Mouse (Mus musculus): ENCODE measurements at regions not wholly inside any gene's neighbourhood (a gene's known extent, or its start where the extent isn't known, plus 50 kb on each side); places are given as distances from the start of the nearest gene placed in this dataset.

DNA sequence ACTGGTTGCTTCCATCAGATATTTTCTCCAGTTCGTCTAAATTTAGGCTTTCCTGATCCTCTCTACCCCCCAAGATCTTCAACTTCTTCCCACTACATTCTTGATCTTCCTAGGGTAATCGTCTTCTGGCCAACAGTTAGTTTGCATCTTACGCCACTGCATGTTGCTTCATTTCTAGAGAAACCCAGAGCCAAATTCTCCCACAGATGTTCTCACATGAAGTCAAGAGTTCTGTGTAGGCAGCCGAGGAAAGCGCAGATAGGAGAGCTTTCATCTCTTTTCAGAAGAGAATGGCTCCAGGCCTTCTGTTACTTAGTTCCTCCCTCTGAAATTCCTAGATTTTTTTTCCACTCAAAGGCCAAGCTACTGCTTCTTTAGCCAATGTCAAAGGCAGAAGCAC lies 179.9 kb downstream of the Fgf10 start:
- DNase-seq (ENCODE audit: extremely low read depth, insufficient read length, low spot score), result no peak

DNA sequence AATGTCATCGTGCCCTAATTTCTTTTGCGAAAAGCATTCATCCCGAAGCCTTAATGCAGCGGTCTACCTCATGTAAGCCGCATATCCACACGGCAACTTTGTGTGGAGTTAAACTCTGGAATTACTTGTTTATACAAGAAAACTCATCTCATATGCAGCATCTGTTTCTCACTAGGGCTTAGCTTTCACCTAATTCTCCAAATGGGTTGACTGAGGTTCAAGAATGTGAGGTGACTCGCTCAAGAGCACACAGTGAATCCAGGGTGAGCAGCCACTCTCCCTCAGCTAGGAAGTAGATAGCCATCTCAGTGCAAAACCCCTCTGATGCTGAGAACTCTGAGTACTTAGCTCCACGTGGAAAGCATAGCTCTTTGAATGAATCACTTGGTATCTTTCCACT lies 181.1 kb downstream of the Fgf10 start:
- DNase-seq (ENCODE audit: extremely low read depth, insufficient read length, low spot score), result no peak

DNA sequence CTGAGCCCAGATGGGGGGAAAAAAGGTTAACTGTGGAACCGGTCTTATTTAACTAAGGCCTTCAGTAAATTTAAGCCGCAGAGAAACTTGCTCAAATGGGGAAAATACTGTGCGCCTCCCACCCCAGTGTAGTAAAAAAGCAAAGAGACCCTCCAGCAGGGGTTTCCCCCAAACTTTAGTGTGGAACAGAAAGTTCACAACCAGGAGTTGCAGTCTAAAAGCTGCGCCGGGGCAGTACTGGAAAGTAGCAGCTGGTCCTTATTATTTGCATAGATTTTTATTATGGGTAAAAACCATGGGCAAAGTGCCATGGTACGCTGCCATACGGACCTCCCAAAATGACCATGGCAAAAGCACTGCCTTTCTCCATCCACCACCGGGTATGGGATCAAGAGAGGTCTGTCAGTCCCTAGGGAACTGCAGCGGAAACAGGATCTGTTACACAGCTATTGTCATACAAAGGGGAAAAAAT lies 216.8 kb downstream of the Fgf10 start:
- DNase-seq (ENCODE audit: extremely low read depth, insufficient read length, low spot score), result no peak

DNA sequence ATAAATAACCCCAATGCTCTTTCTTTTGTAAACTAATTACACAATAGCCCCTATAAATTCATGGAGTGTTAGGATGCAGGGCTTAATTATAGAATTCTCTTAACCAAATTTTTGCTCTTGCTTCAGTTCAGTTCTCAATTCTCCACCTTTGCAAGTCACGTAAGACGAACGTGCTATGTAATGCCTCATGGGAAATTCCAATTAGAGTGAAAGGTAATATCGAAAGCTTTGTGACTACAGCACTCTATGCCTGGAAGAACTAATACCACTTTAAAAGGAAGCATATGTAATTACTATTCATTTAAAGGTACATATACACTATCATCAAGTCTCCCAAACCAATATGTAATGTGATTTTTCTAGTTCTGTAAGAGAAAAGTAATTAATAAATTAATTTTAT lies 225.5 kb downstream of the Fgf10 start:
- DNase-seq (ENCODE audit: extremely low read depth, insufficient read length, low spot score), result no peak

DNA sequence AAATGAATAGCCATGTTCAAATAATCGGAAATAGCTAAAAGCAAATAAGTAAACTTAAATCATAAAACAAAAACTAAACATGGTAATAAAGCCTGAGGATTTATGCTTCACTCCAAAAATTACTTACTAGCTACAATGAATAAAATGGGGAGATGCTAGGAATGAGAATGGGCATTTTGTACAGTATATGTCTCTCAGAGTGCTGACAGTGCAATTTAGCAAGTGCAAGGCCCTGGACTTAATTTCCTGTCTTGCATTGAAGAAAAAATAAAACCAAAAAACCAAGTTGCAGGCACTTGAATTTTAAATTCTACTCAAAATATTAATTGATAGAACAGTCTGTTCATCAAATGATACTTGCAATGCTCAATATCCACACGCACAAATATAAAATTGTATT lies 232.4 kb downstream of the Fgf10 start:
- DNase-seq (ENCODE audit: extremely low read depth, insufficient read length, low spot score), result no peak

DNA sequence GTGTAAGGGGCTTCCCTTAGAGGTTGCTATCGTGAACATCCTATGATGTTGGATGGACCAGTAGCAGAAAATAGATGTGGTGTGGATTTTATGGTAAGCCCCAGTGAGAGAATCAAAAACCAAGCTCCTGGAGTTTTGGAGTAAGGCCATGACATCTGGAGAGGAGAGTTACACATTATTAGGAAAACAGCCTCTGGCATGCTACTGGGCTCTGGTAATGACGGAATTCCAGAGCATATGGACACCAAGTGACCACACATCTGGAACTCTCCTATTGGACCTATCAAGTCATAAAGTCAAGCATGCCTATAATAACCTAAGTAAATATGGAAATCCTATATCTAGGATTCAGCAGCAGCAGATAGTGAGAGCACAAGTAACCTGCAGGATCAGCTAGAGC lies 240.8 kb downstream of the Fgf10 start:
- DNase-seq (ENCODE audit: extremely low read depth, insufficient read length, low spot score), result no peak

DNA sequence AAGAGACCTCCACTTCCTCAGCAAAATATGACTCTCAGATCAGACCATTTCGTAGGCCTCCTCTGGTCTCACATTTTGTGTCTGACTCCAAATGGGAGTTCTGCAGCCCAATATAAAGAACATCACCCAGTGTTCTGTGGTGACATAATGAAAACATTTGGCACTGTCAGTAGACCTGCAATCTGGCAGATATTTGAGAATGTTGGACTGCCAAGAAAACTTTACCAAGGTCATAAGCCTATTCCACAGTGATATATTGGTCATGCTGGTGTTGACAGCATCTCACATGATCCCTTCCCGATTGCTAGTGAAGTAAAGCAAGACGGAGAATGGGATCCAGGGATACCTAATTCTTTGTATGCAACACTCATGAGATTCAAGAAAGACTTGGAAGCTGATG lies 271.2 kb downstream of the Fgf10 start:
- DNase-seq (ENCODE audit: extremely low read depth, insufficient read length, low spot score), result no peak

DNA sequence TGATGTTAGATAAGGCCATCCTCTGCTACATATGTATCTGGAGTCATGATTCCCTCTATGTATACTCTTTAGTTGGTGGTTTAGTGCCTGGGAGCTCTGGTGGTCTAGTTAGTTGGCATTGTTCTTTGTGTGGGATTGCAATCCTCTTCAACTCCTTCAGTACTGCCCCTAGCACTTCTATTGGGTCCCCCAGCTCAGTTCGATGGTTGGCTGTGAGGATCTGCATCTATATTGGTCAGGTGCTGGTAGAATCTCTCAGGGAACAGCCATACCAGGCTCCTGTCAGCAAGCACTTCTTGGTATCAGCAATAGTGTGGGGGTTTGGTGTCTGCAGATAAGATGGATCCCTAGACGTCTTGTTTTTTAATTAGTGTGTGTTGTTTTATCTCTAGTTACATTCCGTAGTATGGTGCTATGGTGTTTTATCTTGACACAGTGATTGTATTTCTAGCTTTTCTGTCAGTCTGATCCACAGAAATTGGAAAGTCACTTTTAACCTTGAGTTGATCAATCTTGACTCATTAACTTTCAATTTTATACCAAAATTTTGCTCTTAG lies 296.6 kb downstream of the Fgf10 start:
- no peak for DNase-seq (ENCODE audit: extremely low read depth, insufficient read length, low spot score)

DNA sequence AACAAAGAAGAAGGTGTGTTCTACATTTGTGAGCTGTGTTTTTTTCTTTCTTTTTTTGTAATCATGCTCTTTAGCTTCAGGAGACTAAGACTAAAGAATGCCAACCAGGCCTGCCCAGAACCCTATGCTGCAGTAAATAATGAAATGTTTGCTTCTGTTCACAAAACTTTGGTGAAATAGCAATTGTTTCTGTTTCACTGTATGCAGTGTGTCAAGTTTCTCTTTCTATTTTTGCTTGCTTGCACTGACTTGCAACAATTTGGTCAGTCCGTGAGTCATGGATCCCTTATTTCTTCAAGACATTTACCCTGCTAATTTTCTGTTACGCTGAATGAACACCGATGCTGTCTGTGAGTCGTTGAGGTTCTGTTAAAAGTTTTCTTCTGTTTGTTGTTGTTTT lies 298.1 kb downstream of the Fgf10 start:
- no peak for DNase-seq (ENCODE audit: extremely low read depth, insufficient read length, low spot score)

DNA sequence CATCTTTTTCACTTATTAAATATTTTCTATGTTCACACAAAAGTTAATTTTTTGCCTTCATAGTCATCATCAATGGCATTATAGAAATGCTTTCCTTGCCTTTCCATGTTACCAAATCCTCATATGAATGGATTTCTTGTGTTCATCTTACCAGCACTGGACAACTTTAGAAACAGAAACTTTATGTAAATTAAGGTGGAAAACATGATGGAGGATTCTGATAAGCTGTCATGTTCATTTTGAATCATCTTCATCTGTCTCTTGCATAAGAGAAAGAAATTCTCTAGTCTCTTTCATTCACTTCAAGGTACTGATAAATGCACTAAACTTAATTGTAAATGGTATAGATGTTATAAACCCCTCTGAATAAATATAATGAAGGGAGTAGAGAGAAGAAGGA lies 305.4 kb downstream of the Fgf10 start:
- no peak for DNase-seq (ENCODE audit: extremely low read depth, insufficient read length, low spot score)

DNA sequence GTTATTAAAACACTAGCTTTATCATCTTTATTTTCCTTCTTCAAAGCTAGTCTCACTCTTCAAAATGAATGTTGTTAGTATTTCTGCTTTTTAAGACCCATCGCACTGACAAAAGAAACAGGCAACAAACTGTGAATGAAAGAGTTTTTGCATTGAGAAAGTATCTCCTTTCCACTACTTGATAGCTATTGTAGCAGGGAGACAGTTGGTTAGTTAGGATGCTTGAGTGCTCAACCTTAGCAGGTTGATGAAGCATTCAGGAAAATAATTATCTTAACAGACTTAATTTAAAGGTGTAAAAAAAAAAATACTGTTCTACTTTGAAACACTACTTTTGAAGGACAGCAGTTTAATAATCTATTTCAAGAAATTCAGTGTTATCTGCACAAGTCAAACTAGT lies 305.9 kb downstream of the Fgf10 start:
- no peak for DNase-seq (ENCODE audit: extremely low read depth, insufficient read length, low spot score)

DNA sequence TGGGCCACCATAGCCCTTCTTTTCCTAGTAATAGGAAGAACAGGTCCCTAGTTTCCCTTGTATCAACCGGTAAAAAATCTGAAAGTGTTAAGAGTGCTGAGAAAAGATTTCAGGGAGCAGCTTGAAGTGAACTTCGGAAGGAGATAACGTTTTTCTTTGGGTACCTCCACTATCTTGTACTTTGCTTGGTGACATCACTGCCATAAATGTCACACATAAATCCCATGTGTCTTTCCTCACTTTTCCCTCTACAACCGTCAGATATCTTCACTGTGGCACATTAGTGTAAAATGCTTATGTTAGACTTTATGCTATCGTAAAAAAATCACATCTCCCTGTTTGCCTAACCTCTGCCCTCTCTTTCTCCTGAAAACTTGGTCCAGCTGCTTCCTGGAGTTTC lies 309.9 kb downstream of the Fgf10 start:
- no peak for DNase-seq (ENCODE audit: extremely low read depth, insufficient read length, low spot score)

DNA sequence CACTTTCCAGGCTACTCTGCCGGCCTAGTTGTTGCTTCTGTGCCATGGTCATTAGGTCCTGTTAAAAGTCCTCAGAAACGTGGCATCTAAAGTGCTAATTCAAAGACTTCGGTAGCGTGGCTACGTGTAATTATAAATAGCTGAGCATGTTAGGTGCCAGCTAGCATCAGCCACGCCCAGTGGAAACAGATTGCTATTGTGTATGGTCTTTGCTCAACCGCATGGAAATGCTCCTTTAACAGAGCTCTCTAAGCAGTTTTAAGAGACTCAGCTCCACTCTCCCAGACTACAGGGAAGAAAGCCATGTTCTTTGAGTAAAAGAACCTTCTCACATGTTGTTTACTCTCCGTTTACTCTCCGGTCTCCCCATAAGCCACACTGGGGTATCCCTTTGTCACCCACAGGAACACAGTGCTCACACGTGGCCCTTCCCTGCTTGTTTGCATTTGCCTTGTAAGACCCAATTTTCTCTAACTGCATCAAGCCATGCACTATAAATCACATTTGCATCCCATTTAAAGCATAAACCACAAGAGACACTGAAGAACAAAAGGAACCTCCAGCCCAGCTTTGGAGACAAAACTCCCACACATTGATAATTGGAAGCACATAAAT lies 311.7 kb downstream of the Fgf10 start:
- no peak for DNase-seq (ENCODE audit: extremely low read depth, insufficient read length, low spot score)

DNA sequence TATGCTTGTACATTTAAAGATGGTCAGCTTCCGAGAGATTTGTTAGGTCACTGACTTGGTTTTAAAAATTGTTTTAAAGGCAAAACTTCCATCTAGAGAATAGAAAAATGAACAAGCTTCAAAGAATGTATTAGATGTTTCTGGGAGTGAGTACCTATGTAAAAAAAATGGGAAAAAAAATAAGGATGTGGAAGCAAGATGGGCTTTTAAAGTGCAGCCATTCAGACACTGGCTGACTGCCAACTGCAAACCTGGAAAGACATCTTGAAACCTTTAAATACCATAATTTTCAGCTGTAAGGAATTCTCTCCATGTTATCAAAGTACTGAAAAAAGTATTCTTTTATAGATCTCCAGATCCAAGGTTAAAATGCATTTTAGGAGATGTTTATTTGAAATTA lies 315.7 kb downstream of the Fgf10 start:
- no peak for DNase-seq (ENCODE audit: extremely low read depth, insufficient read length, low spot score)

DNA sequence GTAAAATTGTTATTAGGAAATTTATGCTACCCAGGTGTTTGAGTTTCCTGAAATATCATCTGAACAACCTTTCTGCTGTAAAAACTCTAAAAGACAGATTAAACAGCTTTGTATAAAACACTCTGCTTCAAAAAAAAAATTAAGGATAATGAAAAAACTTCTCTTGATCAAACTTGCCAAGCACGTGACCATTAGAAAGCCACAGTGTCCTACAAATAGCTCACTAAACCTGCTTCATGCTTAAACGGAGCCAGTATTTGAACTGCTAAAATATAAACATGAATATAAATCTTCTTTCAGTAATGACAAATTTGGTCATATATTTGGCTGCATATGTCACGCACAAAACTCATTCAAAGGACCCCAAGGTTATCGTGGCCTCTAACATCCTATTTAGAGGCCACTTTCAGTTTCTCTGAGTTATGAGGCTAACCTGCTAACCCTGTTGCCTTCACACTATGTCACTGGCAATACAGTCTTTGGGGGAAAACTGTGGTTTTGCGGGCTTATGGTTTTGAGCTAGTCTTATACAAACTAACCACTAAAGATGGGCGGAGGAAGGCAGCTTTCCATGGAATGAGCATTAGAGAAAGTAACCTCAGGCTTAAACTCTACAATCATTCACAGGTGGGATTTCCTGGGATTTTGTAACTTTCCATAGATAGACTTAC lies 355.8 kb downstream of the Fgf10 start:
- no peak for DNase-seq (ENCODE audit: extremely low read depth, insufficient read length, low spot score)

DNA sequence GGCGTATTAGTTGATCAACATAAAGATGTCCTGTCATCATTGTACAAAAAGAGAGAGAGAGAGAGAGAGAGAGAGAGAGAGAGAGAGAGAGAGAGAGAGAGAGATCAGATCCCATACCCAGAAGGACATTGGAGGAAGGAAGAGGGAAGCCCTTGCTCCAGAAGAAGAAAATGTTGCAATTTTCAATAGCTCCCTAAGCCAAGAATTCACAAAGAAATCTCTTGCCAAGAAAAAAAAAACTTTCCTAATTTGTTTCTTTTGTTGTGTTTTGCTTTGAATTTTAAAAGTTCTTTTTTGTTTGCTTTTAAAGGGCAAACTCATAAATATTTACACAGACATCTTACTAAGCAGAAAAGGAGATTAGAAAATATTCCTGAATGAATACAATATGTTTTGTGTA lies 370.0 kb downstream of the Fgf10 start:
- DNase-seq (ENCODE audit: extremely low read depth, insufficient read length, low spot score), result no peak

DNA sequence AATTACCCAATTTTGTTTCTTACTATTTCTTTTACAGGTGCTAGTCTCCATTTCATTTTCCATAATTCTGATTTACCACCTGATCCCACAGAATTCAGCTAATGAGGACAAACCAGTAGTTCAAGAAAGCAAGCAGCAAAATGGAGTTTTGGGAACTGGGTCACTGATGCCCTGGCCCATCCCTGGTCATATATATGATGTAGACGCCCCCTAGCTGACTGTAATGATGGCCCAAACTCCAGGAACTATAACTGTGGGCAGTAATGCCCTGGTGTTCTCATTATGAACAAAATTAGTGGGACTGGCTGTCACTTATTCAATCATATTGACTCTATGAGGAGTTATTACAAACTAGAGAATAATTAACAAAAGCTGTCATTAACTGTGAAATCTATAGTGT lies 375.5 kb downstream of the Fgf10 start:
- no peak for DNase-seq (ENCODE audit: extremely low read depth, insufficient read length, low spot score)

DNA sequence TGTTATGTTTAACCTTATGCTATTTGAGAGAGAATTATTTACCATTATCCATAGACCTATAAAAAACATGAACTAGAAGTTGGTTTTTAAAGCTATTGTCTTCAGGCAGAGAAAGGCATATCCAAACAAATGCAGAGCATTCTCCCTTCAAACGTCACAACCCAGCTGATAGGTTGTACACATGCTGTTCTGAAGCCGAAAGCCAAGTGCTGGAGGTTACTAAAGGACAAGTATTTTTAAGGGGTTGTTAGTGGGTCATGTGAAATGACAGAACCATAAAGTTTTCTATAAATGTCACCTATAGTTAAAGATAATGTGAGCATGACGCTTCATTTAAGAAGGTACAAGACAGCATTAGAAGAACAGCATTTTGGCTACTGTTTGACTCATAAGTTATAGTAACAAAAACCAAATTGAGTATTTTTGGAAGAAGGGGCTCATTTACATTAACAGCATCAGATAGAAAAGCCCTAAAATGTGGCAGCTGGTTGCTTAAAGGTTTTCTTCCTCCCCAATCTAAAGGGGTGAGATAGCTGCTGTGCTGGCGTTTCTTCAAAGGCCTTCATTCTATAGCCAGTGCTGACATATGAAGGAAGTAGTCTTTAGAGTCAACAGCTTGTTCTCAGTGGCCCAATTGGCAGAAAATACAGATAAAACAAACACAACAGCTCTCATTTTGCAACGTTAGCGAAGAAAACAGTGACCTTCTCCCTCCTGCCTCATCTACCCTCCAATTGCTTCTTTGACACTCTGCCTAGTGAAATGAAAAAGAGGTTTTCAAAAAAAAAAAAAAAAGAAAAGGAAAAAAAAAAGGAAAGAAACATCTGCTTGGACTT lies 359.4 kb upstream of the Paip1 start:
- DNase-seq (ENCODE audit: extremely low read depth, insufficient read length, low spot score), result no peak

DNA sequence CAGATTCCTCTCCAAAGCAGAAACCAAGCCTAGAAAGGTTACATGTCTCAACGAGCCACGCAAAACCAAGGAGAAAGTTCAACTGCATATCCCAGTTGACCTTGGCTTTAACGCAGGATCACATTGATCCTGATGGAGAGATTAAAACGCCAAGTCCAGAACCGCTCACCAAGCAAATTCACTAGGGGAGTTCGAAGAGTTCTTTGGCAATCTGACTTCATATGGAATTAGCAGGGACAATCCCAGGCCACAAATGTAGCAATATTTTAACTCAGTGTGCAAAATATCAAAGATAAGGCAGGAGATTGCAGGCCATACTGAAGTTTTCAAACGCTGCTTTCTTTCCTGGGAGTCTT lies 358.8 kb upstream of the Paip1 start:
- DNase-seq (ENCODE audit: extremely low read depth, insufficient read length, low spot score), result no peak

DNA sequence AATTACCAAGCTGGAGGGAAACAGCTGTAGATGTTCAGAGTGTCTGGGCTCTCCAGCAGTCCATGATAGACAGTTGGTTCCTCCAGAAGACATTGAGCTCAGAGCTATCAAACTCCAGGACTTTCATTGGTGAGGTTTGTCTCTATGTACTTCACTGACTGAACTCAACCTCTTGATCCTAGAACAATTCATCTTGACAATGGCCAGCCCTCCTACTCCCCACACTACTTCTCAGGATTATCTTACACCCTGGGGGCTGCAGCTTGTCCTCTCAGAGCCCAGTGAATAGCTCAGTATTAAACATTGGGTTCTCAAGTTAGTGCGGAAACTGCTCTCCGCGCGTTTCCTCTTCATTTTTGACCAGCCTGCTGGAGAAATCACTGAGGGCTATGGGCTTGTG lies 349.2 kb upstream of the Paip1 start:
- DNase-seq (ENCODE audit: extremely low read depth, insufficient read length, low spot score), result no peak

DNA sequence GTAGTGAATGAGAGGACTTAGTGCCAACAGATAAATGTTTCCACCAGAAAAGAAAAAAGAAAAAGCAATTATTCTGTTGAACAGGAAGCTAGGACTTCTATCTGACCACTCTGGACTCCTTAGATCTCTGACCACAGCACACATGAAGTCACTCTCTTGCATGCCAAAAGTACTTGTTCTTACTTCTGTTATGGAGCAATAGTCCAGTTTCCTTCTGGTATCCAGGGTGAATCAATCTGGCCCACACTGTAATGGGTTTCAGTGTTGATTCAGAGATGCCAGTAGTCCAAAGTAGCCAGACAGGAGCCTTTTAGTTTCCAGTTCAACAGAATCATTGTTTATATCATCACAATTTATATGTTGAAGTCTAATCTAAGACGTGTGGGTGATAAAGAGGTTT lies 346.7 kb upstream of the Paip1 start:
- peak; percentile 7 for DNase-seq (ENCODE audit: extremely low read depth, insufficient read length, low spot score)

DNA sequence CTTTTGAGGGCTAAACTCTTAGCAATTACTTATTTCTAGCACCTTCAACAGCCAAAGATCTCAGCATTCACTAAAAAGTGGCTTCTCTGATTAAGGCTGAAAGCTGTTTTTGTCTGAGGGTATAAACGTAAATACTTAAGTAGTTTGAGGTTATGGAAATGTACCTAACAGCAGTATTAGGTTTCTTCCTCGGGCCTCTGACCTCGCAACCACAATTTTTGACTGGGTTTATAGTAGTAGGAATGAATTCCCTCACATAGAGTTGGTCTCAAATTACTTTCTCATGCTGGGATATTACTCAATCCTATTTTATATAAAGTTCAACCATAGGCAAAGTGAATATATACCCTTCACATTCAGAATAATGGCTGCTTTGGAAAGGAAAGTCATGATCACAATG lies 310.5 kb upstream of the Paip1 start:
- no peak for DNase-seq (ENCODE audit: extremely low read depth, insufficient read length, low spot score)
